Mouse (Mus musculus): Measurements from ENCODE around the gene Rsf1.

GRCm38 (mm10) chr7:97590488-97590887 is 10.8 kb downstream of the Rsf1 start:
- TF ChIP-seq CTCF (IDR thresholded peaks at IDR 0.05; ENCODE audit: control insufficient read depth, insufficient read depth, insufficient read length) (no peak), MYOD1 (IDR thresholded peaks at IDR 0.05; ENCODE audit: control insufficient read depth, insufficient read length, low read depth) (no peak), USF1 (IDR thresholded peaks at IDR 0.05; ENCODE audit: low read depth) (no peak)
